Mouse (Mus musculus) heart, adult 2 months (tissue): ENCODE measurements around the gene Lrfn3.
A peak's percentile ranks its signal among the peaks of the same experiment; 100 is the strongest.

Experiments used
- CTCF ChIP-seq: fragments of 200-600 bp; IDR thresholded peaks from 2 replicates; pipeline ENCODE4 v1.8.1; 2022; ENCODE audit warnings: antibody characterized with exemption, mild to moderate bottlenecking, moderate library complexity
- POLR2A ChIP-seq: fragments of 200-500 bp; IDR thresholded peaks from 2 replicates; pipeline ENCODE4 v1.6.1; 2011; ENCODE audit warnings: mild to moderate bottlenecking, low read depth, low read length, control low read depth; ENCODE audit not compliant: insufficient read depth

GRCm38 (mm10) chr7:30321539-30322284, 40.9 kb downstream of the Lrfn3 start, which contains the start of gene E130208F15Rik:
- TF ChIP-seq POLR2A (peak; percentile 69; the same call in 1 of the 2 replicates), CTCF (no peak)
